ENCODE assay signal across 8 mouse cellular contexts in genomic region chr16:60604613-60605012, GRCm38 (mm10). TPM values are rescaled to one million over a fixed set of nuclear protein-coding genes. Genes with fewer than 3 reads are reported as not detected.
A peak's percentile ranks its signal among the peaks of the same experiment; 100 is the strongest.
DNase-seq lines count a peak whose midpoint lies in the region; ATAC-seq and TF ChIP-seq lines count a peak whose summit lies in the region.
"Had no signal": no experiment of that assay in that cellular context is flagged by ENCODE, and none has a peak within 500 bp of the region (broad histone marks: within the 10 kb centered on the region; RNA-seq: fewer than 3 reads in every experiment).

No protein-coding gene starts in this region.

- peak overlapping the region; percentile 64 for H3K4me2 ChIP-seq in lung, embryonic 14.5 days
- H3K4me2 ChIP-seq in forebrain, embryonic 13.5 days, result peak overlapping the region; percentile 98
- peak overlapping the region; percentile 92 for H3K4me2 ChIP-seq in limb, embryonic 13.5 days (replicated peaks)
- peak overlapping the region; percentile 50 for H3K4me2 ChIP-seq in stomach, postnatal 0 days (replicated peaks; ENCODE audit: low read depth)

- no peak overlapping the region for H3K27ac ChIP-seq in lung, embryonic 14.5 days (ENCODE audit: low read depth)
- H3K27ac ChIP-seq in forebrain, embryonic 13.5 days, result no peak overlapping the region
- no peak overlapping the region for H3K27ac ChIP-seq in limb, embryonic 13.5 days
- no peak overlapping the region for H3K27ac ChIP-seq in stomach, postnatal 0 days (replicated peaks)

- no peak for TF ChIP-seq POLR2A in lung, adult 2 months (IDR thresholded peaks at IDR 0.05; ENCODE audit: borderline replicate concordance, extremely low read depth, low read depth, low read length)

- no peaks in the 10 kb centered on the region for H3K9me3 ChIP-seq in lung, embryonic 14.5 days (ENCODE audit: low read depth, low read length)
- H3K9me3 ChIP-seq in forebrain, embryonic 13.5 days (replicated peaks), result no peaks in the 10 kb centered on the region
- H3K9me3 ChIP-seq in limb, embryonic 13.5 days, result no peaks in the 10 kb centered on the region
- no peaks in the 10 kb centered on the region for H3K9me3 ChIP-seq in stomach, postnatal 0 days (ENCODE audit: control insufficient read depth, low read length)

- no peaks in the 10 kb centered on the region for H3K4me1 ChIP-seq in lung, embryonic 14.5 days (ENCODE audit: insufficient read depth)
- no peaks in the 10 kb centered on the region for H3K4me1 ChIP-seq in lung, adult 2 months (ENCODE audit: control insufficient read depth, insufficient read depth, low read length)
- H3K4me1 ChIP-seq in forebrain, embryonic 13.5 days, result peaks cover 17% of the 10 kb centered on the region
- H3K4me1 ChIP-seq in limb, embryonic 13.5 days, result peaks cover 18% of the 10 kb centered on the region
- 0 out of 2 replicates have a peak, but pooled peaks cover 2% of the 10 kb centered on the region for H3K4me1 ChIP-seq in stomach, postnatal 0 days (replicated peaks; ENCODE audit: control insufficient read depth, insufficient read depth)

- WGBS in lung, embryonic 14.5 days, result 3% methylated on average over 10 of the region's 10 CpGs
- 2% methylated on average over 10 of the region's 10 CpGs for WGBS in lung, adult 2 months
- WGBS in forebrain, embryonic 13.5 days, result 0% methylated on average over 10 of the region's 10 CpGs
- WGBS in limb, embryonic 13.5 days, result 1% methylated on average over 10 of the region's 10 CpGs
- WGBS in stomach, postnatal 0 days, result under 1% methylated on average over 10 of the region's 10 CpGs

- H3K36me3 ChIP-seq in lung, embryonic 14.5 days (ENCODE audit: insufficient read depth), result no peaks in the 10 kb centered on the region
- no peaks in the 10 kb centered on the region for H3K36me3 ChIP-seq in forebrain, embryonic 13.5 days (ENCODE audit: poor library complexity, severe bottlenecking)
- no peaks in the 10 kb centered on the region for H3K36me3 ChIP-seq in limb, embryonic 13.5 days
- no peaks in the 10 kb centered on the region for H3K36me3 ChIP-seq in stomach, postnatal 0 days (ENCODE audit: control insufficient read depth, insufficient read depth, low read length)

- no peak for DNase-seq in lung, embryonic 14.5 days
- DNase-seq in lung, adult 2 months, result no peak
- no peak for DNase-seq in stomach, postnatal 0 days (ENCODE audit: low spot score)
- no peak for DNase-seq in natural killer cell, adult 2 months (ENCODE audit: low spot score in 2 of 2)

- ATAC-seq in lung, embryonic 14.5 days (ENCODE audit: insufficient read depth), result 0 out of 2 replicates have a peak, but pooled peaks have one; percentile 15
- ATAC-seq in forebrain, embryonic 13.5 days, result no peak; the same call in 1 of the 2 replicates
- no peak; the same call in 1 of the 2 replicates for ATAC-seq in limb, embryonic 13.5 days (ENCODE audit: low FRiP score, low read depth)
- ATAC-seq in stomach, postnatal 0 days (ENCODE audit: low FRiP score, low TSS enrichment), result no peak
- no peak for ATAC-seq in monocyte, adult 5-6 weeks (replicated peaks; ENCODE audit: insufficient number of reproducible peaks, low FRiP score, low TSS enrichment, poor library complexity, severe bottlenecking)

- peak overlapping the region; percentile 31 for H3K4me3 ChIP-seq in lung, embryonic 14.5 days (ENCODE audit: low read depth, low read length)
- no peak overlapping the region for H3K4me3 ChIP-seq in lung, adult 2 months (replicated peaks; ENCODE audit: extremely low read depth, low read depth, low read length)
- peak overlapping the region; percentile 55 for H3K4me3 ChIP-seq in forebrain, embryonic 13.5 days
- H3K4me3 ChIP-seq in limb, embryonic 13.5 days, result peak overlapping the region; percentile 52
- H3K4me3 ChIP-seq in stomach, postnatal 0 days (ENCODE audit: low read depth, low read length), result peak overlapping the region; percentile 31

- no peak overlapping the region for H3K9ac ChIP-seq in lung, embryonic 14.5 days
- peak overlapping the region; percentile 69 for H3K9ac ChIP-seq in forebrain, embryonic 13.5 days
- peak overlapping the region; percentile 54 for H3K9ac ChIP-seq in limb, embryonic 13.5 days
- H3K9ac ChIP-seq in stomach, postnatal 0 days (ENCODE audit: low read length), result no peak overlapping the region

- TF ChIP-seq EP300 in stomach, postnatal 0 days (optimal IDR thresholded peaks at IDR 0.05), result no peak

- peaks cover 33% of the 10 kb centered on the region for H3K27me3 ChIP-seq in lung, embryonic 14.5 days (ENCODE audit: insufficient read depth, low read length)
- peaks cover 7% of the 10 kb centered on the region; the same call in 1 of the 2 replicates for H3K27me3 ChIP-seq in forebrain, embryonic 13.5 days
- H3K27me3 ChIP-seq in limb, embryonic 13.5 days, result peaks cover 43% of the 10 kb centered on the region
- peaks cover 3% of the 10 kb centered on the region; the same call in 1 of the 2 replicates for H3K27me3 ChIP-seq in stomach, postnatal 0 days (ENCODE audit: control insufficient read depth, insufficient read depth, low read length)

- TF ChIP-seq CTCF in lung, embryonic 14.5 days (IDR thresholded peaks at IDR 0.05; ENCODE audit: low read depth), result no peak
- no peak for TF ChIP-seq CTCF in lung, adult 2 months (IDR thresholded peaks at IDR 0.05; ENCODE audit: insufficient read depth, low read length)
- TF ChIP-seq CTCF in stomach, postnatal 0 days (IDR thresholded peaks at IDR 0.05; ENCODE audit: low read depth), result no peak

RNA-seq across cellular contexts. Expression of gene Epha6, which starts 0.7 kb away (rescaled TPM):
- polyA plus RNA-seq in lung, embryonic 14.5 days (2014; fragmentation: Nextera tagmentation; extraction: Ambion mirVana), result not detected in 2 replicates
- not detected in 2 replicates for polyA plus RNA-seq in lung, adult 2 months (2012; rRNA removed)
- polyA plus RNA-seq in forebrain, embryonic 13.5 days (2015; fragmentation: Nextera tagmentation; extraction: Ambion mirVana), result 1.9 and 2.1 TPM in 2 replicates
- 0.45 and 0.51 TPM in 2 replicates for polyA plus RNA-seq in limb, embryonic 13.5 days (2015; fragmentation: Nextera tagmentation; extraction: Ambion mirVana)
- polyA plus RNA-seq in stomach, postnatal 0 days (2015; fragmentation: Nextera tagmentation; extraction: Ambion mirVana), result 0.08 and 0.28 TPM in 2 replicates
- not detected in 3 replicates for total RNA-seq in monocyte, adult 5-6 weeks (2017)
- polyA plus RNA-seq: spleen, adult 2 months had no signal

Comparison
In these comparisons a context has a peak if more than half of its experiments do, and no peak if none do; other contexts are left out.
1. H3K9ac ChIP-seq: peak in forebrain, embryonic 13.5 days (single experiment) and limb, embryonic 13.5 days (single experiment); none in lung, embryonic 14.5 days (single experiment) and stomach, postnatal 0 days (single experiment).
2. Peak in every context shown above with its lines, with median percentiles within 50 percentile points of each other: H3K4me2 ChIP-seq.